Mouse (Mus musculus): ENCODE data around the gene Myo3b. TPM values are rescaled to one million over a fixed set of nuclear protein-coding genes. Genes with fewer than 3 reads are reported as not detected.
"Not testable (repeated sequence)": the region's sequence is repeated elsewhere in the genome, so short reads cannot be mapped to it uniquely, and the experiment has no call there.

Gene Myo3b
- polyA plus RNA-seq, 1 experiment from 2014 or later, result 0.43 TPM

- ATAC-seq (ENCODE audit: low FRiP score, low TSS enrichment) (no peak), DNase-seq (peak; percentile 71)
- Histone ChIP-seq H3K36me3 (ENCODE audit: control insufficient read depth, insufficient read depth, low read length) (no peaks in the 10 kb centered on the region), H3K4me2 (ENCODE audit: low read length) (no peak overlapping the region), H3K27me3 (ENCODE audit: control insufficient read depth, insufficient read depth, low read length) (no peaks in the 10 kb centered on the region), H3K9ac (replicated peaks; ENCODE audit: low read length) (no peak overlapping the region), H3K27ac (replicated peaks; ENCODE audit: low read depth, low read length) (no peak overlapping the region), H3K4me1 (ENCODE audit: control insufficient read depth, insufficient read depth, low read length) (0 out of 2 replicates have a peak, but pooled peaks cover 5% of the 10 kb centered on the region), H3K4me3 (replicated peaks; ENCODE audit: low read depth, low read length) (no peak overlapping the region), H3K9me3 (ENCODE audit: control insufficient read depth, low read length) (no peaks in the 10 kb centered on the region)
- 74% methylated on average over 3 of the region's 3 CpGs for WGBS
These were observed 178.9 kb downstream of the Myo3b start for GRCm38 (mm10) chr2:70217800-70218199.

GRCm38 (mm10) chr2:70218469-70218868, 179.5 kb downstream of the Myo3b start:
- Histone ChIP-seq H3K27ac (replicated peaks; ENCODE audit: low read depth, low read length) (no peak overlapping the region), H3K9ac (replicated peaks; ENCODE audit: low read length) (no peak overlapping the region), H3K4me2 (ENCODE audit: low read length) (no peak overlapping the region), H3K4me1 (ENCODE audit: control insufficient read depth, insufficient read depth, low read length) (0 out of 2 replicates have a peak, but pooled peaks cover 5% of the 10 kb centered on the region), H3K27me3 (ENCODE audit: control insufficient read depth, insufficient read depth, low read length) (no peaks in the 10 kb centered on the region), H3K36me3 (ENCODE audit: control insufficient read depth, insufficient read depth, low read length) (no peaks in the 10 kb centered on the region), H3K9me3 (ENCODE audit: control insufficient read depth, low read length) (no peaks in the 10 kb centered on the region), H3K4me3 (replicated peaks; ENCODE audit: low read depth, low read length) (no peak overlapping the region)
- WGBS, result 61% methylated on average over 8 of the region's 8 CpGs
- DNase-seq, result no peak
- no peak for ATAC-seq (ENCODE audit: low FRiP score, low TSS enrichment)

GRCm38 (mm10) chr2:70226679-70227078, 187.8 kb downstream of the Myo3b start:
- Histone ChIP-seq H3K27me3 (ENCODE audit: control insufficient read depth, insufficient read depth, low read length) (no peaks in the 10 kb centered on the region), H3K4me3 (replicated peaks; ENCODE audit: low read depth, low read length) (no peak overlapping the region), H3K4me1 (ENCODE audit: control insufficient read depth, insufficient read depth, low read length) (no peaks in the 10 kb centered on the region), H3K4me2 (ENCODE audit: low read length) (no peak overlapping the region), H3K9ac (replicated peaks; ENCODE audit: low read length) (no peak overlapping the region), H3K27ac (replicated peaks; ENCODE audit: low read depth, low read length) (no peak overlapping the region), H3K36me3 (ENCODE audit: control insufficient read depth, insufficient read depth, low read length) (no peaks in the 10 kb centered on the region), H3K9me3 (ENCODE audit: control insufficient read depth, low read length) (no peaks in the 10 kb centered on the region)
- DNase-seq (peak; percentile 83), ATAC-seq (ENCODE audit: low FRiP score, low TSS enrichment) (no peak)
- WGBS, result 10% methylated on average over 3 of the region's 3 CpGs

GRCm38 (mm10) chr2:70234450-70234849, 195.5 kb downstream of the Myo3b start:
- not testable (repeated sequence) for ATAC-seq (ENCODE audit: low FRiP score, low TSS enrichment); H3K9me3 ChIP-seq (ENCODE audit: control insufficient read depth, low read length); H3K36me3 ChIP-seq (ENCODE audit: control insufficient read depth, insufficient read depth, low read length); H3K27me3 ChIP-seq (ENCODE audit: control insufficient read depth, insufficient read depth, low read length); H3K4me2 ChIP-seq (ENCODE audit: low read length); DNase-seq; H3K4me1 ChIP-seq (ENCODE audit: control insufficient read depth, insufficient read depth, low read length); H3K27ac ChIP-seq (replicated peaks; ENCODE audit: low read depth, low read length); H3K9ac ChIP-seq (replicated peaks; ENCODE audit: low read length); H3K4me3 ChIP-seq (replicated peaks; ENCODE audit: low read depth, low read length)
- 93% methylated on average over 4 of the region's 4 CpGs for WGBS

GRCm38 (mm10) chr2:70245981-70246380, 207.1 kb downstream of the Myo3b start:
- no peak for ATAC-seq (ENCODE audit: low FRiP score, low TSS enrichment)

GRCm38 (mm10) chr2:70248616-70249015, 209.7 kb downstream of the Myo3b start:
- Histone ChIP-seq H3K36me3 (ENCODE audit: control insufficient read depth, insufficient read depth, low read length) (no peaks in the 10 kb centered on the region), H3K4me2 (ENCODE audit: low read length) (no peak overlapping the region), H3K27me3 (ENCODE audit: control insufficient read depth, insufficient read depth, low read length) (no peaks in the 10 kb centered on the region), H3K9me3 (ENCODE audit: control insufficient read depth, low read length) (no peaks in the 10 kb centered on the region), H3K4me3 (replicated peaks; ENCODE audit: low read depth, low read length) (no peak overlapping the region), H3K9ac (replicated peaks; ENCODE audit: low read length) (no peak overlapping the region), H3K27ac (replicated peaks; ENCODE audit: low read depth, low read length) (no peak overlapping the region), H3K4me1 (ENCODE audit: control insufficient read depth, insufficient read depth, low read length) (no peaks in the 10 kb centered on the region)
- 85% methylated on average over 7 of the region's 7 CpGs for WGBS
- no peak for ATAC-seq (ENCODE audit: low FRiP score, low TSS enrichment)
- DNase-seq, result no peak

More at GRCm38 (mm10) chr2:70245981-70246380, 207.1 kb downstream of the Myo3b start:
- no peak for DNase-seq
- no peak overlapping the region for H3K4me3 ChIP-seq (replicated peaks; ENCODE audit: low read depth, low read length)
- H3K4me2 ChIP-seq (ENCODE audit: low read length), result no peak overlapping the region
- 61% methylated on average over 4 of the region's 4 CpGs for WGBS
- H3K9me3 ChIP-seq (ENCODE audit: control insufficient read depth, low read length), result no peaks in the 10 kb centered on the region
- H3K27me3 ChIP-seq (ENCODE audit: control insufficient read depth, insufficient read depth, low read length), result no peaks in the 10 kb centered on the region
- no peaks in the 10 kb centered on the region for H3K36me3 ChIP-seq (ENCODE audit: control insufficient read depth, insufficient read depth, low read length)
- H3K4me1 ChIP-seq (ENCODE audit: control insufficient read depth, insufficient read depth, low read length), result no peaks in the 10 kb centered on the region
- no peak overlapping the region for H3K9ac ChIP-seq (replicated peaks; ENCODE audit: low read length)
- H3K27ac ChIP-seq (replicated peaks; ENCODE audit: low read depth, low read length), result no peak overlapping the region

- peak; percentile 35 for DNase-seq
- H3K36me3 ChIP-seq (ENCODE audit: control insufficient read depth, insufficient read depth, low read length), result no peaks in the 10 kb centered on the region
- H3K4me2 ChIP-seq (ENCODE audit: low read length), result no peak overlapping the region
- ATAC-seq (ENCODE audit: low FRiP score, low TSS enrichment), result no peak
- no peak overlapping the region for H3K9ac ChIP-seq (replicated peaks; ENCODE audit: low read length)
- H3K27me3 ChIP-seq (ENCODE audit: control insufficient read depth, insufficient read depth, low read length), result no peaks in the 10 kb centered on the region
- H3K9me3 ChIP-seq (ENCODE audit: control insufficient read depth, low read length), result no peaks in the 10 kb centered on the region
- WGBS, result 64% methylated on average over 4 of the region's 4 CpGs
- H3K4me3 ChIP-seq (replicated peaks; ENCODE audit: low read depth, low read length), result no peak overlapping the region
- H3K27ac ChIP-seq (replicated peaks; ENCODE audit: low read depth, low read length), result no peak overlapping the region
- H3K4me1 ChIP-seq (ENCODE audit: control insufficient read depth, insufficient read depth, low read length), result no peaks in the 10 kb centered on the region
These were observed 210.9 kb downstream of the Myo3b start for GRCm38 (mm10) chr2:70249872-70250271.

- H3K4me1 ChIP-seq (ENCODE audit: control insufficient read depth, insufficient read depth, low read length), result no peaks in the 10 kb centered on the region
These were observed 212.3 kb downstream of the Myo3b start for GRCm38 (mm10) chr2:70251256-70251655.

GRCm38 (mm10) chr2:70259357-70260000, 220.6 kb downstream of the Myo3b start:
- Histone ChIP-seq H3K27me3 (ENCODE audit: control insufficient read depth, insufficient read depth, low read length) (no peaks in the 10 kb centered on the region), H3K36me3 (ENCODE audit: control insufficient read depth, insufficient read depth, low read length) (no peaks in the 10 kb centered on the region), H3K9me3 (ENCODE audit: control insufficient read depth, low read length) (no peaks in the 10 kb centered on the region), H3K4me3 (replicated peaks; ENCODE audit: low read depth, low read length) (no peak overlapping the region), H3K9ac (replicated peaks; ENCODE audit: low read length) (no peak overlapping the region), H3K4me2 (ENCODE audit: low read length) (no peak overlapping the region; the same call in 1 of the 2 replicates), H3K4me1 (ENCODE audit: control insufficient read depth, insufficient read depth, low read length) (peaks cover 19% of the 10 kb centered on the region), H3K27ac (replicated peaks; ENCODE audit: low read depth, low read length) (no peak overlapping the region)
- ATAC-seq (ENCODE audit: low FRiP score, low TSS enrichment) (no peak), DNase-seq (peak; percentile 80)
- 22% methylated on average over 8 of the region's 8 CpGs for WGBS

More at GRCm38 (mm10) chr2:70251256-70251655, 212.3 kb downstream of the Myo3b start:
- H3K9me3 ChIP-seq (ENCODE audit: control insufficient read depth, low read length), result no peaks in the 10 kb centered on the region
- 94% methylated on average over 10 of the region's 10 CpGs for WGBS
- no peak overlapping the region for H3K4me3 ChIP-seq (replicated peaks; ENCODE audit: low read depth, low read length)
- no peak overlapping the region for H3K27ac ChIP-seq (replicated peaks; ENCODE audit: low read depth, low read length)
- H3K9ac ChIP-seq (replicated peaks; ENCODE audit: low read length), result no peak overlapping the region
- H3K4me2 ChIP-seq (ENCODE audit: low read length), result no peak overlapping the region
- H3K27me3 ChIP-seq (ENCODE audit: control insufficient read depth, insufficient read depth, low read length), result no peaks in the 10 kb centered on the region
- DNase-seq (no peak), ATAC-seq (ENCODE audit: low FRiP score, low TSS enrichment) (no peak)
- no peaks in the 10 kb centered on the region for H3K36me3 ChIP-seq (ENCODE audit: control insufficient read depth, insufficient read depth, low read length)

Data from midbrain, embryonic 14.5 days (tissue).